Mouse (Mus musculus) gastrocnemius, postnatal 25 days (tissue): ENCODE data around the gene Bcar3. TPM values are rescaled to one million over a fixed set of nuclear protein-coding genes. Genes with fewer than 3 reads are reported as not detected.

ENCODE experiments used
- DNase-seq: peaks from one replicate; pipeline ENCODE4 v3.0.0; 2022
- total RNA-seq, 2 experiments: library from RNA; stranded (reverse); gene quantifications; 1 replicate in 1 of 2; 2 replicates in 1 of 2; pipeline ENCODE4 v1.2.3; 2021

Gene Bcar3
- total RNA-seq, 2 experiments from 2014 or later = 3.4 to 4.4 TPM

DNA sequence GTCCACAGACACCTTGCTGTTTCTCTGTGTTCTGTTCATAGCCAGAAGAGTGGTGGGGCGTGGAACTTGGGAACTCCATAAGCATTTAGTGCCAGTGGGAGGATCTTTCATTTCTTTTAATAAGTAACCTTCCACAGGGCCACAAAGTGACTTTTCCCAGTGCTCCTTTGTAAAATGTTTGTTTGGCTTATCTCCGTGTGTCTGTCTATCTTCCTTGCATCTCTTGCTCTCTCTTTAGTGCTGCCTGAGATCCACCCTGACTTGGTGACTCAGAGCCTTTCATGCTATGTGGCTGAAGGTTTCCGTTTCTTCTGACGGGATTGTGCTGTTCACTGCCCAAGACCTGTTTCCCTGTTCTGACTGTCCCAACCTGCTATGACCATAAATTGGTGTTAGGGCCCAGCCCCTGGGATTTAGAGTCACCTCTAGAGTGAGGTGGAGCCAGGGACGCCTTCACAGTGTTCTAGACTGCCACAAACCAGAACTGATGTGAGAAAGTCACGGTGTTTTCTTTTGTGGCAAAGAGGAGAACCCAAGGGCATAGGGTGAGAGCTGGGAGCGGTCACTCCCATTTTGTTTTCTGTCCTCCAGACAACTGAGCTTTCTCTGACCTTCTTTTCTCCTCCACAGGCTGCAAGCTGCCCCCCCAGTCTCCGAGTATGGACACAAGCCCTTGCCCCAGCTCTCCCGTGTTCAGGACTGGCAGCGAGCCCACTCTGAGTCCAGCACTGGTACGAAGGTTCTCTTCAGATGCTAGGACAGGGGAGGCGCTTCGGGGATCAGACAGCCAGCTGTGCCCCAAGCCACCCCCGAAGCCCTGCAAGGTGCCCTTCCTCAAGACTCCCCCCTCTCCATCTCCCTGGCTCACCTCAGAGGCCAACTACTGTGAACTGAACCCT is 218.0 kb downstream of the Bcar3 start:
- DNase-seq = no peak

DNA sequence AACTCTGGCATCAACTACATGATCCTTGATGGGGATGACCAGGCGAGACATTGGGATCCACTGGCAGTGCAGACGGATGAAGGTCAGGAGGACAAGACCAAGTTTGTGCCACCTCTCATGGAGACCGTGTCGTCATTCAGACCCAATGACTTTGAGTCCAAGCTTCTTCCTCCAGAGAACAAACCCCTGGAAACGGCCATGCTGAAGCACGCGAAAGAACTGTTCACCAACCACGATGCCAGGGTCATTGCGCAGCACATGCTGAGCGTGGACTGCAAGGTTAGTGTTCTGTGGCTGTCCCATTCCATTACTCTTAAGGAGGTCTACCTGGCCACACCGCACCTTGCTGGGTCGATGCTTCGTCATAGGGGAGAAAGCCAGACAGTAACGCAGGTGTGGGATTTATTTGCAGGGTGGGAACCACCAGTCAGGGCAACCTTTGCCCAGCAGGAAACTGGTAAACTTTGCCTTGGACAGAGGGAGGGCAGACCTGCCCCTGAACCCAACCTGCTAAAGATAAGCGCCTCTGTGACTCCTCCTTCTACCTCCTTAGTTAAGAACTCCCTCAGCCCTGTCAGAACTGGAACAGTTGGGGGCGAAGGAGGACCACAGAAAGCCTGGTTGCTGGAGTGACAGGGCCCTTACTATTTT is 218.9 kb downstream of the Bcar3 start:
- no peak for DNase-seq

DNA sequence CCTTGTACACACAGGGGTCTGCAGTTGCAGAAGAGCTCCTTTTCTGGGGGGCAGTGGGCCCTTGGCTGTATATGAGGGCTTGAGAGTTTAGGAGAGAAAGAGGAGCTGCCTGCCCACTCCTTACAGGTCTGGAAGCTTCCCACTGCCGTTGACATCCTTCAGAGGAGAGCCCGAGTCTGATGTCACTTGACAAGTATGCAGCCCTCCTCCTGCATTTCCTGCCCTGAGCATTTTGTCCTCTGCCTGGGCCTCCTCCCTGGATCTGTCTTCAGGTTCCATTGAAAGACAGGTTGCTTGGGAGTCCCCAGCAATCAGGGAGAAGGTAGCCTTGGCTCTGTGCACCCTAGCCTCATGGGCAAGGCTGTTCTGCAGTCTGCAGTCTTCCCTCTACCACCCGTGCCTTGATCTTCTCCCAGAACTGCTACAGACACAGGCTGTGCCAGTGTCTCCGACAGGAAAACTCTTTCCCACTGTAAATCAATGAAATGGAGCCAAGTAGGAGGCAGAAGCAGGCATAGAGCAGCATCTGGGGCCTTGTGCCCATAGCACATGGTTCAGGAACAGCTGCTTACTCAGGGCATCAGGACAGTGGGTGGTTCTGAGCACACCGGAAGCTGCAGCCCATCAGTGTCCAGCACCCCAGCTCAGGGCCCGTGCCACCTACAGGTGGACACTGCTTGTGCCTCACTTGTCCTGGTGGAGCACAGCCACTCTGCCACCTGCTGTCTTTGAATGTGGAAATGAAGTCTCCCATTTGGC is 221.8 kb downstream of the Bcar3 start:
- DNase-seq = no peak

DNA sequence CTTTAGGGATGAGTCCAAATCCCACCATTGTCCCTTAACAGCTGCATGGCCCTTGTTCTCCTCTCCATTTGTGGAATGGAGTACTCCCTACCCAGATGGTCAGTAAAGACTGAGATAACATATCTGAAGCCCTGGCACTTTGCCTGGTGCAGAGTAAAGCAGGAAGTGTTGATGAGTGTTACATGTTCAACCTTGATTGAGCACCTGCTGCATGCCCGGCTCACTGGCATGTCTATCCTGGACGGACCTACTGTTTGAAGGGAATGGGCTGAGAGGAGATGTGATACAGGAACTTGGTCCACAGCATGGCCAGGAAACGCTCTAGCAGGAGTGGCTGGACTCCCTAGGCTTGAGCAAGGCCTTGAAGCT is 222.4 kb downstream of the Bcar3 start:
- no peak for DNase-seq

DNA sequence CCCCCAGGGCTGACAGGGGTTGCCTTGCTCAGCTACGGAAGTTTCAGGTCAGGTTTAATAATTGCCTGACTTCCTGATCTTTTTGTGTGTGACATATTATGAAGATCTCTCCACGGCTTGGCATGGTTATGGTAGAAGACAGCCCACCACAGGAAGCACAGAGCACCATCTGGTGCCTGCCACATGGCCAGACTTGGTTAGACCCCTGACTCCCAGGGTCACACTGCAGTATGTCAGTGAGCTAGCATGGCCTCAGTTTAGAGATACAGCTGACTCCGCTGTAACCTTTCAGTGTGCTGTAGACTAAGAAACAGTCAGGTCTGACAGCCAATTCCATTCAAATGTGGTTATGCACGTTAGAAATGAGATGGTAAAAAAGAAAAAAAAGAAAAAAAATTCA is 223.8 kb downstream of the Bcar3 start:
- DNase-seq = no peak

DNA sequence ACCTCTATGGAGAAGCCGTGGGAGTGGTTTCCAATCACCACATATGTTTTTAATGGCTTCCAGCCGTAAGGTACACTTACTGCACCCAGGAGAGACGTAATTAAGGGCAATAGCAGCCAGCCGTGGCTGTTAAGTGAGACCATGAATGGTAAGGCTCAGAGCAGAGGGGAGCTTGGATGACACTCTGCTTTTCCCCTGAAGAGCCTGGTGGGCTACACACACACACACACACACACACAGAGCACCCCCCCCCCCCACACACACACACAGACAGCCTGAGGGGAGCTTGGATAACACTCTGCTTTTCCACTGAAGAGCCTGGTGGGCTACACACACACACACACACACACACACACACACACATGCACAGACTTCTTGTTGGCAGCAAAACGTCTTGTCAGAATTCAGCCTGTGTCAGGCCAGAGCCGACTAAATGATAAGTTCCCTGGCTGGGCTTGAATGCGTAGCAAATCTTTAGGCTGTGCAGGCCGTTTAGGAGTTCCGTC is 224.3 kb downstream of the Bcar3 start:
- no peak for DNase-seq

DNA sequence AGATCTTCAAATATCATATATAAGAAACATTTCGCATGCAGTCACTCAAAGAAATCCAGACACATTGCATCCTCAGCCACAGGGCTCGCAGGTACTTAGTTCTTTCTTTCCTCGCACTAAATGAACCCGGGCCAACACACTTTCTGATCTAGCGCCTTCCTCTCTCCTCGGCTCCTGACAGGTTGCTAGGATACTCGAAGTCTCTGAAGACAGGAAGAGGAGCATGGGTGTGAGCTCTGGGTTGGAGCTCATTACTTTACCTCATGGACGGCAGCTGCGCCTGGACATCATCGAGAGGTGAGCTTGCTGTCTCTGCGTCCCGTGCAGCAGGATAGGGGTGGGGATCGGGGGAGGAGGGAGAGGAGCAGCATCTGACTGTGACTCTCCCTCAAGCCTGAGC is 225.1 kb downstream of the Bcar3 start:
- DNase-seq = no peak

DNA sequence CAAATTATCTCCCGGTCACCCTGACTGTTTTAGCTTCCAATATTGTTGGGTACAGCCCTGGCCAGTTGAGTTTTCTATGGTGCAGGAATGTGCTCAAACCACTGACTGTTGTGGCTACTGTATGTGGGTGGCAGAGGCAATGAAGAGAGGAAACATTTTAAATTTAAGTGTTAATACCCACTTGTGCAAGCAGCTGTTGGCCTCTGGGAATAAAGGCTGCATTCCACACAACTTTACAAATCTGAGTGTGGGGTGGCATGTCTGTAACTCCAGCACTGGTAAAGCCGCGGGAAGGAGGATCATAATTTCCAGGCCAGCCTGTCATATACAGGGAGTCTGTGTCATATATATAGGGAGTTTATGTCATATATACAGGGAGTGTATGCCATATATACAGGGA is 226.4 kb downstream of the Bcar3 start:
- DNase-seq = no peak

DNA sequence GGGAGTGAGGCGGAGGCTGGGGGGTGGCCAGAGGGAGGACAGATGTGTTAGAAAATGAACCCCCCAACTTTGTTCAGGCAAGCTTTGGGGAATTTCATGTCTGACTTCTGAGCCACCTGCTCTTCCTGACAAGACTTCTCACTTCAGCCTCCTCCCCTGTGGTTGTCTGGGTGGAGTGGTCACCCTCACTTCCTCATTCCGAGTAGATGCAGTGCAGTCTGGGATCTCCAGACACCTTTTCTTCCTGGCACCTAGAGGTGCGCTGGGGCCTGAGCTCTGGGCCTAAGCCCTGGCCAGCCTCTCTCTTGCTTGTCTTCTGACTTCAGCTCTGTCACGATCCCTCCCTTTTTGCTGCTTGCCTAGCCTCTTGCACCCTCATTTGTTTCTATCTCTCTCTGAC is 226.9 kb downstream of the Bcar3 start:
- no peak for DNase-seq

DNA sequence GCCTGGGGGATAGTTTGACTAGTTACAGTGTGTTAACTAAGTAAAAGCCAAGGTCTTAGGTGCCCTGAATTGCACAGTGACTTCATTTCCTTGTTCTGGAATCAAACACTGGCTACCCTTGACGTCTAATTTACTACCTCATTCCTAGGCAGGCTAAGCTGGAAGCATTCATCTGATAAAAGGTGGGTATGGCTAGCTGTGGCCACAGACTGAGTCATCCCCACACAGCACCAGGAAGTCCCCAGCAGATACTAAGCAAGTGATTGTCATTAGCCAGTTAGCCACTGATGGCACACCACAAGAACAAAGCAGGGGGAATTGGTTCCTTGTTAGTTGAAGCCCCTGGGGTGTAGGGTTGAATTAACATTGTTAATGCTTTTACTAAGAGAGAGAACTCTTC is 227.4 kb downstream of the Bcar3 start:
- DNase-seq = no peak

DNA sequence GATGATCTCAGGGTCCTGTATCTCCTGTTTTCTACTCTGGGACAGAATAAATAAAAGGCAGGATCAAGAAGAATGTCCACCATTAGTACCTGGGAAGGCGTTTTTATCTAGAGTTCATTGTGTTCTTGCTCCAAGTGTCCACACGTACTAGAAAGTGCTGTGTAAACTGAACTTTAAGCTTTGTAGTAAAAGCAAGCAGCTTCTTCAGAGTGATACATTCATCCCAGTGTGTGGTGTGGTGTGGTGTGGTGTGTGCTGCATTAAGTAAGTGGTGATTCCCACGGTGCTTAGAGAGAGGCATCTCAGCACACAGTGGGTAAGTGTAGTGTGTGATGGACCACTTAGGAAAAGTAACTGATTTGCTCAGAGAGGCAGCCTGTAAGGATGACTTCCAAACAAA is 234.5 kb downstream of the Bcar3 start:
- DNase-seq = no peak

DNA sequence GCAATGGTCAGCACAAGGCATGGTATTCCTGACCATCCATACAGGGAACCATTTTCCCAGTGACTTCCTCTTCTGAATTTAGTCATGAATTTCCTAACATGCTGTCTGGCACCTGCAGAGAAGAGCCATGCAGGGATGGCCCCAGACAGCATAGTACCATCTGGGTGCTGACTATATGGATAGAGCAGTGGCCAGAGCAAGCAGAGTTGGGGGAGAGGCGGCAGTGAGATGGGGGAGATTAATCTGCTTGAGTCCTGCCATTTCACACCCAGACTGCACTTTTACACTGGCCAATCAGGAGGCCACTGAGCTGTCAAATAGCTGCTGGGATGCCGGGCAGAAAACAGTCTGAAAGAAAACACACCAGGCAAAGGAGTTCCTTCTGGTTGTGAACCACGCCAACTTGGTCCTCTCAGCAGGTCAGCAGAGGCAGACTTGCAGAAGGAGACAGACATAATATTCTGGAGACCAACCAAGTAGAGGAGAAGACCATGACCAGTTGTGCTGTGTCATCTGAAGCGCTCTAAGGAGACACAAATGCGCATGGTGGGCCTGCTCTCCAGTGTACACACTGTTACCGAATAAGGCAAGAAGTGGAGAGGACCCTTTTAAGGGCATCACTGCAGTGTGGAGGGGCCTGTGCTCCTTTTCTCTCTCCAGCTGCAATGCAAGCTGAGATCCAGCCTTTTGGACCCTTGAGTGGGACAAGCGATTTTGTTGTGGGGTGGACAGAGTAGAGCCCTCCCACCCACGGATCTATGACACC is 242.2 kb downstream of the Bcar3 start:
- no peak for DNase-seq

DNA sequence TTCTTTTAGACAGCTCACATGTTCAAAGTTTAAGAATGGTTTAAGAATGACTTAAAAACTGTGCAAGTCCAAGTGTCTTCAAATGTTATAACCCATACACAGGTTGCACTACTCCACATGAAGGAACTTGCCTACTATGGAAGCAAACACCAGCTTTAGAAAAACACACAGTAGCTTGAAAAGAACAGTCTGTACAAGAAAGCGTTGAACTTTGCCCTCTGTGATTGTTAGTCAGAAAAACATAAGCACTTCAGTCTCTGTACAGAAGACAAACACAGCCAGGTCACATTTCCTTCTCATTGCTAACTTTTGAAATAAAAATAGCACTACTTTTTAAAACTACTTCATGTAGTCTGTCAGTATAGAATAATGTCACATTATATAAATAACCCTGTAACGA is 244.9 kb downstream of the Bcar3 start:
- DNase-seq = no peak

DNA sequence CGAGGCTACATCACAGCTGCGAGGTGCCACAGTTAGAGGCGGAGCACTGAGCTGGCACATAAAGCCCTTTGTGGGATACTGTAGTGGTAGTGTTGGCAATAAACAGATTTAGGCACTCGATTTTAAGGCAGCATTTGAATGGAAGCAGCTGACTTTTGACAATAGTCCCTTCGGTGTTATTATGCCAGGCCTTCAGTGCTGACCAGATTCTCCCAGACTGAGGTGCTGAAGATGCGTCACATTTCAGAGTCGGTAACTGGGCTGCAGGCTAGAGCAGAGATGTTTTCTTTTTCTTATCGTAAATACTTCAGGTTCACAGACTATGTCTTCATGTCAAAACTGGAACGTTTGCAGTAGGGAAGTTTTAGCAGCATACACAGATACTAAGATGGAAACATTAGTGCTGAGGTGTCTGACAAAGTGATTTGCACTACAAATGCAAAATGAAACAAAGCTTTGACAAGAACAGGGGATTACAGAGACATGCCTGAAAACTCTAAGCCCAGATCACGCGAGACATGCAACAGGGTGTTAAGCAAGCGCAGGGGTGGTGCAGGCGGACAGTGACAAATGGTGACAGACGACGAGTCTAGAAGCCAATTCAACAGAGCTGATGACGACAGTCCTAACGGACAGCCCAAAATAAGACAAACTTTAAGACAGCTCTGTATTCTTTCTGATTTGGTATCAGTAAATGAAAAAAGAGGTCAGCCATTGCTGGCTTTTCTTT is 246.2 kb downstream of the Bcar3 start:
- no peak for DNase-seq

DNA sequence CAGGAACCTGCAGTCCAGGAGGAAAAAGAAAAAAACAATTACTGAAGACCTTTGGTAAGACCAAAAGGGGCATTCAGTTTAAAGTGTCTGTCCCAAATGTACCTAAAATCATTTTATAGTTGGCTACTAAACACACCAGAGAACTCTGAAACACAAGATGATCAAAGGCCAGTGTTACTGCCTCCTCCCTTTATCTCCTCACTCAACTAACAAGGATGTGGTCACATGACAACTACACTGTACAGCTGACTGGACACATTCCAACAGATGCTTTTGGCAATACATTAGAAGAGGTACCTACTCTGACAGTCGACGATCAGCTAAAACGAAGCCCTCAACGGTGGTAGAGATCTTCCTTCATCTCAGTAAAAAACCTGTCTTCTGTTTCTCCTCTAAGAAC is 247.0 kb downstream of the Bcar3 start:
- DNase-seq = no peak

DNA sequence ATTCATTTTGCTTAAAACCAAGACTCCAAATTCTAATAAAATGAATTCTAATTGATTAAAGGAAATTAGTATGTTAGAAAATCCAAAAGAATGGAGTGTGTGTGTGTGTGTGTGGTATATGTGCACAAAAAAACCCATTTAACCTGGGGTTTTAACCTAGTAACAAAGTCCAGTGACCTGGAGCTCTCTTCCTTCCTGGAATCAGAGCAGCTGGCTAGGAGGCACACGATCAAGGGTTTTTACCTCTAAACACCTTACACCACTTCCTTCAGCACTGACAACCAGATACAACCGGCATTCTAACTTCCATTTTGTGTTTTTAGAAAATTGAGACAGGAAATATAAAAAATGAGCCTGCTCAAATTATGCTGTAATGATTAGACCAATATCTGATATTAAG is 251.4 kb downstream of the Bcar3 start:
- no peak for DNase-seq

DNA sequence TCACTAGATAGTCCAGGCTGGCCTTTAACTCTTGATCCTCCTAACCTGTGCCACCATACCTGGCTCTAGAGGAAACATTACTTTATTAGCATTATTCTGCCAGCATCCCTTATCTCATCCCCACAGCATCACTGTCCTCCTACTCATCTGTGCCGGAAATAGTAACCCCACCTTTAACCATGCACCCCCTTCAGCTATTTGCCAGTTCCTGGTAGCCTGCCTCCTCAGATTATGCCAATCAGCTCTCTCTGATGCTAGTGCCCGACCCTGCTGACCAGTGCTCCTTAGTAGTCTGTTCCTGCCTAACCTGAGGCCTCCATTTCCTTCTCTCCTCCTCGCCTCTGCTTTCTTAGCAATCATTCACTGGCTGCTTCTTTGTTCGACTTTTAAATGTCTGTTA is 253.5 kb downstream of the Bcar3 start:
- no peak for DNase-seq

DNA sequence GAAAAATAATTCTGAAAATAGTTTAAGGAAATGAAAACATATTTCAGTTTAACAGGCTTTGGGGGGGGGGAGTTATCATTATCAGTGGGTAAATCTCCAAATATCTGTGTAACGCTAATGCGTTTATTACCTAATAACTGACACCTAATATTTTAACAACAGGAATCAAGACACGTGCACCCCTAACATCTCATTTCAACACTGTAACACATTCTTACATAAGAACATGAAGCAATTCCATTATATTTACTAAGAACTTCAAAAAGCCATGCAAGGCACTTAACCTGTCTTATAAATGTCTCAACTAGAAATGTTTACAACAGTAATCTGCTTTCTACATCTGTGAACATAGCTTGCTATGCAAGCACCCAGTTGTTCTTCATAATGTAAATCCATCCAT is 257.2 kb downstream of the Bcar3 start:
- no peak for DNase-seq

DNA sequence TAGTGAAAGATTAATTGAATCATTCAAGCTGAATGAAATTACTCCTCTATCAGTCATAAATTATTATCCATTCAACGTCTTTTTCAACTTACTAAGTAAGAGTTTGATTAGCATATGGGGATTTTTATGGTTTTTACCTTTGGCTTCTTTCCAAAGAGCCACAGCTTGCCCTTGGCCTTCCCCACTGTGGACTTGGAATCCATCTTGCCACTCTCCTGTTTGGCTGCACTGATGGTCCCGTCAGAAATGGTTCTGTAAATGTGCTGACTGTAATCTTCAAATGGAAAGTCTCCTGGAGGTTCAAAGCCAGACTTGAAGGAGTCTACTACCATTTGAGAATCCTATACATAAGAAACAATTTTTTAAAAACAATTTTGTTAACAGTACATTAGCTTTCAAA is 263.8 kb downstream of the Bcar3 start:
- no peak for DNase-seq

DNA sequence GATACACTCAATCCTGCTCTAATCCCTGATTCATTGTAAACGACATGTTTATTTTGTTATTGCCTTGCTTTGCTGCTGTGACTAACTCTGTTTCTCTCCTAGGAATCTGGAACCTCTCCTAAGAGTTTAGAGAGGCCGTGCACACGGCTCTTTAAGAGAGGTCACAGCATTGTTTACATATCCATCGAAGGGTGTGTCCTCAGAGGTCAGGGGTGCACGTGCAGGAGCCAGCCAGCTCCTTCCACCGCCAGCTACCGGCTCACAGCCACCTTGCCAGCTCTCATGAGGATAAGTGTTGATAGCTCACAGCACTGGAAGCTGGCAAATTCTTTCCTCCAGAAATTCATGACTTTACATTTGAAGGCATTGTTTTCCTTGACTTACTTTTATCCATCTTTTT is 271.3 kb downstream of the Bcar3 start:
- DNase-seq = no peak

DNA sequence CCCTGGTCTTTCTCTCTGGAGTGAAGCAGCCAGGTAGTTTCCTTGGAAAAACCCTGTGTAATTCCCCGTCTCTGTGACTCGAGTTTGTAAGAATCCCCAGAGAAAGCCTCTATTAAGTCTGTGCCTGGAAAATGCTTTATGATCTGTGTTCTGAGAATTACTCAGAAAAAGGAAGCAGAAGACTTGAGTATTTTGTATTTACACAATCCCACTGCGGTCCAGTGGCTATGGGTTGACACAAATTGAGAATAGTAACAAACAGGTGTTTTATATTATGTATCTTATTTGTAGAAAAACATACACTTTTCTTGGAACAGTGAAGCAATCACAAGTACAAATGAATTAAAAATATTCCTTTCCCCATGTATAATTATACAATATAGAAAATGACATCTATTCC is 272.2 kb downstream of the Bcar3 start:
- no peak for DNase-seq

DNA sequence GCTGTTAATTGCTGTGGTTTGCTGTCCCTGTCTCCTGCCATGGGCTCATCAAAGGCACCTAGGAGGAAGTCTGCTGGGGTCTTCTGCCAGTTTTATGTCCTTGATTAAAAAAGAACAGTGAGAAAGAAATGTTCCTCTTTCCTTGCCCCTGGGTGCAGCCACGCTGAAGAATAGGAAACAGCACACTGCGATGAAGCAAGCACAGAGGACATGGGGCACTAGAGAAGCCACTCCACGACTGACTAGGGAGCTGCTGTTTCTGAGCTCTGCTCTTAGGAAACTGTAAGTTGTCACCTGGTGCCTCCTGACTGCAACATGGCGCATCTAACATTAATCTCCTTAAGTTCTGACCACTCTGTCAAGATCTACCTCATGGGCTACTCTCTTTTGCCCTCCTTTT is 272.6 kb downstream of the Bcar3 start:
- no peak for DNase-seq
